Mouse (Mus musculus) heart, adult 8-10 months (tissue): ENCODE results near the gene Thnsl2. TPM values are rescaled to one million over a fixed set of nuclear protein-coding genes. Genes with fewer than 3 reads are reported as not detected.

ENCODE experiments used
- DNase-seq: peaks from one replicate; pipeline ENCODE4 v3.0.0; 2022; ENCODE audit warnings: low spot score
- total RNA-seq, 4 experiments: library from RNA; stranded (reverse); gene quantifications; 2 replicates each; pipeline ENCODE4 v1.2.4; 2022

Thnsl2 gene
- 1 to 10 TPM; 4.3 to 6.7 (median 5.2) TPM for total RNA-seq

GRCm38 (mm10) chr6:71143894-71144455 is at the start of gene Thnsl2:
TSS of gene Thnsl2 (minus strand) at chr6:71144439.
- peak; percentile 59 for DNase-seq

- no peak for DNase-seq
Measured at GRCm38 (mm10) chr6:71193151-71193740, 49.0 kb upstream of the Thnsl2 start.

DNA sequence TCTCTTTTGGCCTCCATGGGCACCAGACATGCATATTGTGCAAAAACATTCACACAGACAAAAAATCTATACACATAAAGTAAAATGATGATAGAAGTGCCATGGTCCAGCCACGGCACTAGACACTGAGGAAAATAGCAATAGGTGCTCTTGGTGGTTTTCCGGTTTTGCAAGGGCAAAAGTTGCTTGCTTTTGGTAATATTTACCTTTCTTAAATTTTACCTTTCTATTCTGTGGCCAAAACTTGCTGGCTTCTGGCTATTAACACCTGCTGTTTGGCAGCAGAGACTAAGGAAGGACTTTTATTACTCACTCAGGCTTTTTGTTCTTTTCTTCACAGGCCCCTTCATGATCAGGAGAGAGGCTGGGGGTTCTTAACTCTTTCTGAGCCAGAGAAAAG is 46.3 kb upstream of the Thnsl2 start:
- DNase-seq, result no peak

DNA sequence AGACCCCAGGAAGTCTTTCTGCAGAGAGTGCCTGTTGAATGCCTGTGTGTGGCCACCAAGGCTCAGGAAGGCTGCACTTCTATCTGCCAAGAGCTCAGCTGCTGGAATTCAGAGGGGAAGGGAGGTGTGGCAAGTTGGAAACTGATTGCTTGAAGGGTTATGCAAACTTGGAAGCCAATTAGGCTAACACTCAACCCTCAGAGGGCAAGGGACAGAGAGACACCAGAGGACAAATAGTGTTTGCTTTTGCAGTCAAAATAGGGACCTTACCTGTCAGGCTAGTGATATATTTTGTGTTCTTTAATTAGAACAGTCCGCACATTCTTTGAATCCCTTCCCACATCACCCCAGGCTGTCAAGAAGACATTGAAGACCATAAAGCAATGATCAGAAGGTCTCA is 45.3 kb upstream of the Thnsl2 start:
- no peak for DNase-seq

DNA sequence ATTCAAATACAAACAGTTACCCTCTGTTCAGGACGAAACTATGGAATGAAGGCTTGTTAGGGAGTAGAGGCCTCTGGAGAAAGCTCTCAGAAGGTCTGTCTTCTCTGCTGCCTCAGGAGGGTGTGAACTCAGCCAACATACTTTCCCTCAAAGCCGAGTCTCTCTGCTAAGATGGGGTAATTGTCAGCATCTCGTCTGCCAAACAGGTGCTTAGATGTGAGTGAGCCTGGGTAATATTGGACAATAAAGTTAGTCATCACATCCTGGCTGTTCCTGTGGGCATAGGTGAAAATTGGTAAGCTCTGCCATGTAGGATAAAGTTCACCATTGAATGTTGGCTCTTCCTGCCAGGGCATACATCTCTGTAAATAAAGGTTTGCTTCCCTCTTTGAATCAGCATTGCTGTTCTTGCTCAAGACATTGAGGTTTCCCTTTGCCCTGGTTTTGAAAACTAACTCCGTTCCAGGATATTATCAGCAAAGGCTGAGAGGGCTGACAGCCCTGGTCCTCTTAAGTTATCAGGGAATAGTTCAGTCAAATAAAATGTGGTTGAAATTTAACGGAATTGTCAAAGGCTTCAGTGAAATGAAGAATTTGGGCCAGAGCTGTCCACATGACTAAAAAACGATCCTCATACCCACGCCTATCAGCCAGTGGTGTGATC is 40.8 kb upstream of the Thnsl2 start:
- no peak for DNase-seq

DNA sequence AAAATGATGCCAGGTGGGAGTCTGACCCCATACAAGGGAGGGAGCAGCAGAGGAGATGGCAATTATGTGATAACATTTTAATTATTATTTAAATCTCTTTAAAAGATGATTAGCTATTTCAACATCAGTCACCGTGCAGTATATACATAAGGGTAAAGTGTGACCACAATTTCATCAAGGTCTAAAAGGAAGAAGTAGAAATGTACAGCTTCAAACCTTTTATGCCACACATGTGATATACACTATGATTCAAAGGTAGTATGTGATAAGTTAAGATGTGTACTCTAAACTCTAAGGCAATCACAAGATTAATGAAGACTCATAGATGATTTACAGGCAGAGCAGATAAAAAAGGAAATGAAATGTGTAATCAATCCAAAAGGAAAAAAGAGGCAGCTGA is 36.4 kb upstream of the Thnsl2 start:
- no peak for DNase-seq

DNA sequence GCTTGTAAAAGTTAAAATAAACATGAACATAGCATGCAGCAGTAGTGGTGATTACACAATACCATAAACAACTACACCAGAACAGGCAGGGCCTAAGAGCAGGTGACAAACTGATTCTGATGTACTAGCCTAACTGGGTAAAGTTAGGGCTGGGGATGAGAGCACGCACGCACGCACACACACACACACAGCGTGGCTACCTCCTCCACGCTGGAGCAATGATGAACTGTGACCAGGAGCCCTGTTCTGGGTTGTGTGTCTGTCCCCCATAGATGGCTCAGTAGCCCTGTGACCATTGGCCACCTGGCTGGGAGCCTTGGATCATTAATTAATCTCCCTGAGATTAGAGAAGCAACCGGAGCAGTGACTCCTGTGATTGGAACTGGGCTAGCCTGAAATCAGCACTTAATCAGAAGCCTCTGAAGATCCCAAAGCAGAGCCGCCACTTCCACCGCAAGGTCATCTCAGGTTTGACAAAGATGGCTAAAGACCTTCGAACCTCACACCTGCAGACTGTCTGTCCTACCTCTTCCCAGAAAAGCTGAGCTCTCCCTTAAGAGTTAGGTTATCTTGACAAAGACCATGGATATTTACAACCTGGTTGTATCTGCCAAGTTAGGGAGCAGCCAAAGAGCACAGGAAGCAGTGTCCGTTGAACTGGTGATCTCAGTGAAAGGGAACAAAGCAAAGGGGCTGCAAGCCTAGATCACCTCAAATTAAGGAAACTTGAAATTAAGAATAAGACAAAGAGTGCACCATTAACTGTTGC is 28.8 kb upstream of the Thnsl2 start:
- no peak for DNase-seq

- DNase-seq, result peak; percentile 27
Measured at GRCm38 (mm10) chr6:71166551-71167169, 22.4 kb upstream of the Thnsl2 start.

- no peak for DNase-seq
Measured at GRCm38 (mm10) chr6:71164394-71164793, 20.2 kb upstream of the Thnsl2 start.

GRCm38 (mm10) chr6:71162269-71162668 is 18.0 kb upstream of the Thnsl2 start:
- DNase-seq, result no peak

DNA sequence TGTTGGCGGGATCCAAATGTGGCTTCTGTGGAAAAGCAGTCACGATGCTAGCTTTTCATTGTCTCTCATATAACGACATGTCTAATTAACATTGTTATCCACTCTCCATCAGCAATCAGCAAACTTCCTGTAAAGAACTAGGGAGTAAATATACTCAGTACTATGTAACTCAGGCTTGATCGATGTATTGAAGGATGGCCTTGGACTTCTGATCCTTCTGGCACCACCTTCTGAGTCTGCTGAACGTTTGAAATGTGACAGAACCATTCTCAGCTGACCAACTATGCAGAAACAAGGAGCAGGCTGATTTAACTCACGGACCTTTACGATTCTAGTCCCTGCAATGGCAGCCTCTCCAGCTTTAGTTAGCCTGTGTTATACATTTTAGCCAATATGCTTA is 17.1 kb upstream of the Thnsl2 start:
- no peak for DNase-seq

- no peak for DNase-seq
Measured at GRCm38 (mm10) chr6:71156674-71157326, 12.6 kb upstream of the Thnsl2 start.

- DNase-seq, result no peak
Measured at GRCm38 (mm10) chr6:71154861-71155260, 10.6 kb upstream of the Thnsl2 start.

- no peak for DNase-seq
Measured at GRCm38 (mm10) chr6:71153486-71153885, 9.2 kb upstream of the Thnsl2 start.

GRCm38 (mm10) chr6:71151098-71151497 is 6.9 kb upstream of the Thnsl2 start:
- no peak for DNase-seq

- DNase-seq, result peak; percentile 33
Measured at GRCm38 (mm10) chr6:71149534-71149933, 5.3 kb upstream of the Thnsl2 start.

DNA sequence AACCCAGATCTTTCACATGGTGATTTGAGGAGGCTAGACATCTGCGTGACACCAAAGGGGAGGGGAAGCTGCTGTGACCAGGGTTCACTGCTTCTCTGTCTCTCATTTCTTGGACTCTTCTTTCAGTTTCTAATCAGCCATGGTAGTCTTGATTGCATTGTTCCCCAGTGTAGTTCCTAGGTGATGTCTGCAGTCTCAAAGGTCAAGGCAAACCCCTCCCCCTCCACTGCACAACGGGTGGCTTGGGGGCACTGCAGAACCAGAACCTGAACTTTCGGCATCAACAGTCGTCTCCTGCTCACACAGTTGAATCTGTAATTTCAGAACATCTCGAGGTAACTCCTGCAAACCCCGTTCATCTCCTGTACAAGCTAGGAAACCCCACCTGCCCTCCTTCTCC is 4.1 kb upstream of the Thnsl2 start:
- DNase-seq, result no peak

- no peak for DNase-seq
Measured at GRCm38 (mm10) chr6:71145288-71145989, 1.2 kb upstream of the Thnsl2 start.

- DNase-seq, result no peak
Measured at GRCm38 (mm10) chr6:71143154-71143893, 915 bp downstream of the Thnsl2 start.

GRCm38 (mm10) chr6:71135031-71135430 is 9.2 kb downstream of the Thnsl2 start:
- no peak for DNase-seq
